Mouse (Mus musculus): Measurements from ENCODE around the gene Sh3bp2.

The Sh3bp2 gene

DNA sequence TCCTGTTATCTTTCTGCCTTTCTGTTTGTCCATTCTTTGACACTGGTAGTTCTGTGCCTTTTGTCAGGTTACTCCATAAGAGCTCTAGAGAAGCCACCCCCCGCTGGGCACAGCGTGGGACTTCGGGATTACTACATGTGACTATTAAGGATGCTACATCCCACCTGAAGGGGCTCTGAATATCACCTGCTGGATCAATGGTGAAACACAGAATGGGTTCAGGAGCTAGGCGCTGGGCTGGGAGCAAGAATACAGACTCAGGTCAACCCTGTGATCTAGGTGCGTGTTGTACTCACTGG, 788 bp downstream of the Sh3bp2 start:
- DNase-seq (ENCODE audit: low read depth) = no peak

- no peak for DNase-seq (ENCODE audit: low read depth)
Measured at GRCm38 (mm10) chr5:34527352-34527751, 1.7 kb downstream of the Sh3bp2 start.

GRCm38 (mm10) chr5:34528724-34529123, 3.1 kb downstream of the Sh3bp2 start:
- DNase-seq (ENCODE audit: low read depth) = no peak

DNA sequence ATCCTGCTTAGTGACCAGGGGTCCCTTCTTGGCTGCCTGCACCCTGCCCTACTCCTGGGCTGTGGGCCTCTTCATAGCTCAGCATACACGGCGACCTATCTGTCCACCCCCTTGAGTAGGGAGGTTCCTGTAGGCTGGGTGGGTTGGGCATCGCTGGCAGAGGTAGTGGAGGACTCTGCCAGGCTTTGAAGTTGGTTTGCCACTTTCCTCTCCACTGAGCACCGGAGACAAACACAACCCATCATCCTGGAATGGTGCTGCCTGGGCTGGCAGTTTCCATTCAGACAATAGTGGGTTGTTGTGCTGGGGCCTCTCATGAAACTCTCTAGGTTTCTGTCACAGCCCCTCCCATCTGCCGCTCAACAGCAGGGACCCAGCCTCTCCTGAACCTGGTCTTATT, 4.5 kb downstream of the Sh3bp2 start:
- DNase-seq (ENCODE audit: low read depth) = no peak

DNA sequence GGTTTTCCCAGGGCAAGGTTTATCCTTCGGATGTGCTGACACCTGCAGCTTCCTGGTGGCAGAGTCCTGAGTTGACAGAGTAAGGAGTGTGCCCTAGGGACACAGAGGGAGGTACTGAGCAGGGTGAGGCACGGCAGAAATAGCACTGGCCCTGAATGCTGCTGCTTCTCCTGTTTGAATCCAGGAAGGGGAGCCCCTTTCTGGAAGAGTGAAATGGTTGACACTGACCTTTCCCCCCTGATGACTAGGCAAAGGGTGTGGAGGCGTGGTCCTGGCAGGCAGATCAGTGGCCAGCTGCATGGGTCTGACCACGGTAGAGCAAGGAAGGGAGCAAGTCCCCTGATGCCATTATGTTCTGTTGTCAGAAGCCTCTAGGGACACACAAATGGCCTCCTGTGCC, 5.0 kb downstream of the Sh3bp2 start:
- DNase-seq (ENCODE audit: low read depth) = no peak

- no peak for DNase-seq (ENCODE audit: low read depth)
Measured at GRCm38 (mm10) chr5:34533066-34533465, 7.4 kb downstream of the Sh3bp2 start.

GRCm38 (mm10) chr5:34533820-34534219, 8.2 kb downstream of the Sh3bp2 start:
- DNase-seq (ENCODE audit: low read depth) = no peak

DNA sequence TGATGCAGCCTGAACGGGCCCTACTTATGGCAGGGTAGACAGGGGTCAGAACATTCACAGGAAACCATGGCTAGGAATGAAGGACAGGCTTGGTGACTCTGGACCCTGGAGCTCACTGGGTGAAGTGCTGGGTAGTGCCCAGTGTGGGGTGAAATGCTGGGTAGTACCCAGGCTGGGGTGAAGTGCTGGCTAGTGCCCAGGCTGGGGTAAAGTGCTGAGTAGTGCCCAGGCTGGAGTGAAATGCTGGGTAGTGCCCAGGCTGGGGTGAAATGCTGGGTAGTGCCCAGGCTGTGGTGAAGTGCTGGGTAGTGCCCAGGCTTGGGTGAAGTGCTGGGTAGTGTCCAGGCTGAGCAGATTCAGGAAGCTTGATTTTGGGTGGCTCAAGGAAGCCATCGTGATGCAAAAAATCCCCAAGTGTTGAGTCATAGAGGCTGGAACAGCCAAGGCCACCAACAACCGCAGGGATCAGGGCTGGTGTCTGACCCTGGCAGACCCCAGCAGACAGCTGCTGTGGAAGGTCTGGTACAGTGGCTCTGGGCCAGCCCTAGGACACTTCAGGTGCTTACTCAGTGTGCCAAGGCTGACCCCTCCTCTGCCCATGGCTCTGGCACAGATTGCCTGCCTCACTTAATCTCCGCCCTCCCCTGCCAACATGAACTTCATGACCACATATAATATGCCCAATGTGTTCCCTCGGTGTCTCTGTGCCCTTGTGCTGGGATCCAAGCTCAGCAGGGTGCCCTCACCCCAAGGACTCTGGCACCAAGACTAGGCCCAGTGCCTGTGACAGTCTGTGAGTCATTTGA, 9.3 kb downstream of the Sh3bp2 start:
- no peak for DNase-seq (ENCODE audit: low read depth)

GRCm38 (mm10) chr5:34535831-34536230, 10.2 kb downstream of the Sh3bp2 start:
- no peak for DNase-seq (ENCODE audit: low read depth)

DNA sequence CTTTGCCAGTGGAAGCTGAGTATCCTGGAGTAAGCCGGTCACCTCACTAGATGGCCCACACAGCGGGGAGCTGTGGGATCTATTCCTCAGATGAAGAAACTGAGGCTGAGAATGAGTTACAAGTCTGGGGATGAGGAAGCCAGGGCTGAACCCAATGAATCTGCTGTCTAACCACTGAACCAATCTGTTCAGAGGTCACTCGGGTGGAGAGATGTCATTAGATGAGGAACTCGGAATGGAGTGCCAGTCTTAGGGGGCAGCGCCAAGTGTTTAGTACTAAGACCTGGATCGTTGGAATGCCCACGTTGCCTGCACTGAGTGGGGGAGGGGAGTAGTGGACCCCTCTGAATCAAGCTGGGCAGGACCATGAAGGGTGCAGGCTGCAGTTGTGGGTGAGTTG, 12.4 kb downstream of the Sh3bp2 start:
- no peak for DNase-seq (ENCODE audit: low read depth)

DNA sequence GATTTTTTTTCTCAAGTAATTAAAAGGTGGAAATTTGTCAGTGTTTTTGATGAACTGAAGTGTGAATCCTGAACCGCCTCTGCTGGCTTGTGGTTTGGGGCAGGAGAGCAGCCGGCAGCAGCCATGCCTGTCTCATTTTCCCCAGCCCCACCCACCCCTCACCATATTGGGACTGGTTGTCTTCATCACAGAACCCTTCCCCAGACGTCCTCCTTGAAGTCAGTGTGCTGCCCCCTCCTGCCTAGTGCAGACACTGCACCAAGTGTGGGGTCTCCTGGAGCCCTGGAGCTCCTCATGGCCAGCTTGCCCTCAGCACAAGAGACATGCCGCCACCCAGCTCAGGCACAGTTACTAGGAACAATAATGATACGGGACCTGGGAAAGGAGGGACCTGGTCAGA, 12.9 kb downstream of the Sh3bp2 start:
- no peak for DNase-seq (ENCODE audit: low read depth)

GRCm38 (mm10) chr5:34539121-34539520, 13.5 kb downstream of the Sh3bp2 start:
- no peak for DNase-seq (ENCODE audit: low read depth)

GRCm38 (mm10) chr5:34542166-34542565, 16.5 kb downstream of the Sh3bp2 start:
- no peak for DNase-seq (ENCODE audit: low read depth)

GRCm38 (mm10) chr5:34543114-34543513, 17.5 kb downstream of the Sh3bp2 start:
- DNase-seq (ENCODE audit: low read depth) = no peak

DNA sequence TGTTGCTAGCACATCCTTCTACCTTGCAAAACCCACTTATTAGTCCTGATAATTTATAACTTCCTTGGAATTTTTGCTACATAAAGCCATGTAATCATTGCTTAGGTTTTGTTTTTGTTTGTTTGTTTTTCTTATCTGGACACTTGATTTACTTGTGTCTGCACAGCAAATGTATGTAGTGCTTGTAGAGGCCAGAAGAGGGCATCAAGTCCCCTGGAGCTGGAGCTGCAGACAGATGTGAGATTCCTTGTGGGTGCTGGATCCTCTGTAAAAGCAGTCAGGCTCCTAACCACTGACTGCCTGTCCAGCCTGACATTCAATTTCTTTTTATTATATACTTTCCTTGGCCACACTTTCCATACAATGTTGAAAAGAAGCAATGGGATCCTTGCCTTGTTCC, 21.8 kb downstream of the Sh3bp2 start:
- no peak for DNase-seq (ENCODE audit: low read depth)

- DNase-seq (ENCODE audit: low read depth) = no peak
Measured at GRCm38 (mm10) chr5:34549135-34549482, 23.5 kb downstream of the Sh3bp2 start.

GRCm38 (mm10) chr5:34549483-34550221, 24.0 kb downstream of the Sh3bp2 start:
- DNase-seq (ENCODE audit: low read depth) = no peak

GRCm38 (mm10) chr5:34550251-34550650, 24.6 kb downstream of the Sh3bp2 start:
- DNase-seq (ENCODE audit: low read depth) = no peak

DNA sequence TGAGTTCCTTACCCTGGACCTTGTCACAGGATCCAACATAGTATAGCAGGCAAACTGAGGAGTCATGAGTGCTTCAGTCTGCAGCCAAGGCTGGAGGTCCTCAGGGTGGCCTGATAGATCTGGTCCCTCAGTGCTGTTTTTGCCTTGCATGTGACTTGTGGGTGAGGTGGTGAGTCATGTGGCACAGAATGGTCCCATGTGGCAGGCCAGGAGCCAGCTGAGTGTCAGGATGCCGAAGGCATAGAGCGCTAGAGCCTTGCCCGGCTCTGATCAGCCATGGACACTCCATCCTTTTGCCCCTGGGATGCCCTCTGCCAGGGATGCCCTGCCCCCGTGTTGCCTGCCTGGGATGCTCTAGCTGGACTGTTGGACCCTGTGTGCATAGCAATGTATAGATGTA, 26.2 kb downstream of the Sh3bp2 start:
- DNase-seq (ENCODE audit: low read depth) = no peak

GRCm38 (mm10) chr5:34563854-34564253, 38.2 kb downstream of the Sh3bp2 start:
- no peak for DNase-seq (ENCODE audit: low read depth)

DNA sequence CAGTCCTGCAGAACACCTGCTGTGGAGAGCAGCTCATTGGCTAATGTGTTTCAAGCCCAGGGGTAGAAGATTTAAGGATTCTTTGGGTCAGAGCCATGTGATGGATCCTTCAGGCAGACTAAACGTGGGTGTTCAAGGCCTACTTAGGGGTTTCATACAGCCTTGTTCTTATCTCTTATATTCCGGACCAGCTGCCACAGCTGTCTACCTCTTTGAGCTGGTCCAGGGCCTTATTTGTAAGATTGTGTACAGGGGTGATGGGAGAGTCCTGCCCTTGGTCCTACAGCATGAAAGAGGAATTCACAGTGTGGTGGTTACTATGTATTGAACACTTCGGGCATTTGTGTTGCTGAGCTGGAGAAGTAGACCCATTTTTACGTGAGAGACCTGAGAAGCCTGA, 38.7 kb downstream of the Sh3bp2 start:
- DNase-seq (ENCODE audit: low read depth) = no peak

GRCm38 (mm10) chr5:34565545-34566283, 40.1 kb downstream of the Sh3bp2 start:
- no peak for DNase-seq (ENCODE audit: low read depth)

- DNase-seq (ENCODE audit: low read depth) = no peak
Measured at GRCm38 (mm10) chr5:34571551-34571950, 45.9 kb downstream of the Sh3bp2 start.
